Mouse (Mus musculus) liver, postnatal 0 days (tissue): ENCODE results near the gene Ttll5.

Source experiments
- CTCF ChIP-seq: sonication (generic); IDR thresholded peaks from 2 replicates; pipeline ENCODE4 v1.5.1; 2016; ENCODE audit warnings: antibody characterized with exemption, low read depth
- EP300 ChIP-seq: IDR thresholded peaks from 2 replicates; pipeline ENCODE4 v1.6.1; 2016; ENCODE audit warnings: antibody characterized with exemption, low read depth, mild to moderate bottlenecking

GRCm38 (mm10) chr12:85834543-85834942, 10.1 kb downstream of the Ttll5 start:
- TF ChIP-seq CTCF (no peak), EP300 (no peak)
